Mouse (Mus musculus) olfactory bulb, adult 2 months (tissue): ENCODE measurements around the gene Srcin1.

Experiments
- CTCF ChIP-seq: fragments of 200-500 bp; IDR thresholded peaks from 2 replicates; pipeline ENCODE4 v1.5.1; 2012; ENCODE audit warnings: low read depth, mild to moderate bottlenecking, low read length, moderate library complexity; ENCODE audit not compliant: insufficient read depth
- POLR2A ChIP-seq: fragments of 200-500 bp; IDR thresholded peaks from 2 replicates; pipeline ENCODE4 v1.6.1; 2012; ENCODE audit warnings: mild to moderate bottlenecking, low read depth, low read length, moderate library complexity; ENCODE audit not compliant: insufficient read depth

DNA sequence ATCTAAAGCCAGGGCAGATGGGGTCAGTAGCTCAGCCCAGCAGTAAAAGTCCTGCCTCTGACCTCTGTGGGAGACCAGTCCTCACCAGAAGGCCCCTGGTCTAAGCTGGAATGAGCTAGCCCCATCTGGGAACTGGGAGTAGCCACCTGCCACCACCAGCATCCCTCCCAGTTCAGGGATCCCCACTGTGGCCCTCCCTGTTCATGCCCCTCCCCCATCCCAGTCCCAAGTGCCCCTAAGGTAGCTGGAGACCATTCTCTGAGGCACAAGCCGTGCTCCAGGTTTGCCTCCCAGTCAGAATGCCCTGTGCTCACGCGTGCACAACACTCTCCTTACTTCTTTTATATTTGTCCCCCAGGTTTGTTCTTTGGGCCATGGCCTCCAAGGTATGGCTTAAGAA lies 62.9 kb downstream of the Srcin1 start:
- no peak for TF ChIP-seq POLR2A
- no peak for TF ChIP-seq CTCF
